Mouse (Mus musculus): ENCODE measurements around the gene ccdc198.

- TF ChIP-seq CTCF (IDR thresholded peaks at IDR 0.05; ENCODE audit: low read depth, low read length) (no peak), POLR2A (IDR thresholded peaks at IDR 0.05; ENCODE audit: insufficient read depth, low read length) (no peak), EP300 (IDR thresholded peaks at IDR 0.05; ENCODE audit: insufficient read depth, low read depth, low read length) (no peak)
Measured at GRCm38 (mm10) chr14:49241522-49241921, 3.8 kb downstream of the ccdc198 start.
